Mouse (Mus musculus): ENCODE results near the gene Clec12a. TPM values are rescaled to one million over a fixed set of nuclear protein-coding genes. Genes with fewer than 3 reads are reported as not detected.

Clec12a gene
- polyA plus RNA-seq, 1 experiment: not detected

DNA sequence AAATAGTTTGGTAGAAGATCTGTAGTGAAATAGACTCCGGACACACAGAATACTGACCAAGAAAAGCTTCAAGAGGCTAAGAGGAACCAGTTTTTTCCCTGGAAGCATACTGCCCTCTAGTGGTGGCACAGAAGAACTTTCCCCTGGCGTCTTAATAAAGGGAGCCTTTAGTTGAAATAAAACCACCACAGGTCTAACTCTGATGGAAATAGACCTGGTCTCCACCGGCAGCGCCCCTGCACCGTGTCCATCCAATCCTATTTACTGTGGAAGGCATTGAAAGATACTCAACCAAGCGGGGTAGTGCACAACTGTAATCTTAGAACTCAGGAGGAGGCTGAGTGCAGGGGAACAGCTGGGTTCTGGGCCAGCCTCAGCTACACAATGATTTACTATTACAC is 23.5 kb downstream of the Clec12a start:
- no peaks in the 10 kb centered on the region for H3K36me3 ChIP-seq (ENCODE audit: control insufficient read depth, insufficient read depth)

DNA sequence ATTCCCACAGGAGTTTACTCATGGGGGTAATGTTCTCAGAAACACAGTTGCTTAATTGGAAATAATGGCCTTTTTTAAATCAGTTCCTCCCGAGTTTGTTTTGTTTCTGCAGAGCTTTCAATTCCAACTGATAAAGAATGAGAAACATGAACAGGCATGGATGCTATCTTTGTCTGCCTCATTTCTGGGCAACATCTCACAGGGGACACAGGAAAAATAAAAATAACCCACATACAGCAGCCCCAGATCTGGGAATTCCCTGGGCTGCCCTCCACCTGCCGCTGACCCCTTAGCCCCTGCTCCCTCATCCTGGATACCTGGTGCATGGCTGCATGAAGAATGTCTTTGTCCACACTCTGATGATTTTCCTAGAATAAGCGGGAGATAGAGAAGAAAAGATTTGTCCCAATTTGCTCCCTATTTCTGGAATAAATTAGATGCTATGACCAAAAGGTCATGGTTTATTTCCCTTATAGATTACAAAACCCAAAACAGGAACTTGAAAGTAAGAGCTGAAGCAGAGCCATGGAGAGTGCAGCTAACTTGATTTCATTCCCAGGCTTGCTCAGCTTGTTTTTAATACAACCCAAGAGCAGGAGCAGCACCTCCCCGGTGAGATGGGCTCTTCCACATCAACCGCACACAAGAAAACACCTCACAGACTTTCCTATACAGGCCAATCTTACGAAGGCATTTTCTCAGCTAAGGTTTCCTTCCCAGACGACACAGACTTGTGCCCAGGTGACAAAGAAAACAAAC is 27.1 kb downstream of the Clec12a start:
- Histone ChIP-seq H3K4me2 (ENCODE audit: low read depth) (no peak overlapping the region), H3ac (ENCODE audit: control insufficient read depth, insufficient read length) (no peak overlapping the region), H3K79me2 (ENCODE audit: control insufficient read depth, insufficient read depth) (no peaks in the 10 kb centered on the region), H3K27me3 (ENCODE audit: control insufficient read depth, insufficient read depth, insufficient read length) (no peaks in the 10 kb centered on the region), H3K4me3 (no peak overlapping the region), H3K36me3 (ENCODE audit: control insufficient read depth, insufficient read depth) (no peaks in the 10 kb centered on the region)
- no peak for TF ChIP-seq SRF (IDR thresholded peaks at IDR 0.05; ENCODE audit: control insufficient read depth, insufficient read length, low read depth)
- TF ChIP-seq REST (IDR thresholded peaks at IDR 0.05; ENCODE audit: insufficient read depth, insufficient read length): no peak
- no peak for TF ChIP-seq MYOG (IDR thresholded peaks at IDR 0.05; ENCODE audit: control insufficient read depth in 1 of 3, insufficient read depth in 1 of 3, insufficient read length in 2 of 3, low read depth in 2 of 3)
- TF ChIP-seq TCF12 (IDR thresholded peaks at IDR 0.05; ENCODE audit: insufficient read depth, poor library complexity, severe bottlenecking): no peak
- TF ChIP-seq TCF3 (IDR thresholded peaks at IDR 0.05; ENCODE audit: insufficient read length, low read depth): no peak
- TF ChIP-seq CEBPB (IDR thresholded peaks at IDR 0.05; ENCODE audit: insufficient read depth, poor library complexity, severe bottlenecking): no peak
- no peak for TF ChIP-seq MYOD1 (IDR thresholded peaks at IDR 0.05; ENCODE audit: control insufficient read depth in 1 of 3, insufficient read length in 2 of 3, low read depth in 2 of 3)
- TF ChIP-seq MAX (IDR thresholded peaks at IDR 0.05; ENCODE audit: low read depth): no peak
- no peak for TF ChIP-seq USF1 (IDR thresholded peaks at IDR 0.05; ENCODE audit: low read depth)
- no peak for TF ChIP-seq POLR2A (IDR thresholded peaks at IDR 0.05; ENCODE audit: insufficient read length, low read depth)
- no peak for TF ChIP-seq POLR2AphosphoS2 (IDR thresholded peaks at IDR 0.05; ENCODE audit: insufficient read length, low read depth)

More for the DNA sequence above, 23.5 kb downstream of the Clec12a start:
- no peaks in the 10 kb centered on the region for H3K79me2 ChIP-seq (ENCODE audit: control insufficient read depth, insufficient read depth)
- H3ac ChIP-seq (ENCODE audit: control insufficient read depth, insufficient read length): no peak overlapping the region
- no peak for TF ChIP-seq MYOG (IDR thresholded peaks at IDR 0.05; ENCODE audit: control insufficient read depth in 1 of 3, insufficient read depth in 1 of 3, insufficient read length in 2 of 3, low read depth in 2 of 3)
- TF ChIP-seq POLR2A (IDR thresholded peaks at IDR 0.05; ENCODE audit: insufficient read length, low read depth): no peak
- TF ChIP-seq E2F4 (IDR thresholded peaks at IDR 0.05; ENCODE audit: insufficient read depth): no peak
- TF ChIP-seq CEBPB (IDR thresholded peaks at IDR 0.05; ENCODE audit: insufficient read depth, poor library complexity, severe bottlenecking): no peak
- no peak for TF ChIP-seq TCF12 (IDR thresholded peaks at IDR 0.05; ENCODE audit: insufficient read depth, poor library complexity, severe bottlenecking)
- TF ChIP-seq TCF3 (IDR thresholded peaks at IDR 0.05; ENCODE audit: insufficient read length, low read depth): no peak
- TF ChIP-seq POLR2AphosphoS2 (IDR thresholded peaks at IDR 0.05; ENCODE audit: insufficient read length, low read depth): no peak
- H3K27me3 ChIP-seq (ENCODE audit: control insufficient read depth, insufficient read depth, insufficient read length): no peaks in the 10 kb centered on the region
- no peak overlapping the region for H3K4me3 ChIP-seq
- H3K4me2 ChIP-seq (ENCODE audit: low read depth): no peak overlapping the region

DNA sequence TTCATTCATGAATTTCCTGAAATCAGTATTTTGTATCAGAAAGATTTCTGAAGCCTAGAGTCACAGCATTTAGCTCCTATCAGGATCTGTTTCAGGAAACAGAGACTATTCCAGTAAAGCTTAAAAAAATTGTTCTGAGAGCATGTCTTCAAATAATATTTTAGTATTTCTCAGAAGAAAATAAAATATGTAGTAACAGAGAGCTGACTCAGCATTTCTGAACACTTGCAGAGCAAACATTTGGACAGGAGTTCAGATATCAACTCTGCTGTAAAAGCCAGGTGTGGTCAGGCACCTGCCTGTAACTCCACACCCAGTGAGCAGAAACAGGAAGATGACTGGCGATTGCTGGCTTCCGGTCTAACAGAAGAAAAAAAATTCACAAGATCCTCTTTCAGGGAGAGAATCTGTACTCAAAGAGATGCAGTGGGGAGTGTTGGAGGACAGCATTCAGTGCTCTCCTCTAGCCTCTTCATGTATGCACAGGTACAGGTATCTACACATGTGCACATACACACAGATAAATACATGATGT is 32.5 kb downstream of the Clec12a start:
- H3K27me3 ChIP-seq (ENCODE audit: control insufficient read depth, insufficient read depth, insufficient read length): no peaks in the 10 kb centered on the region
- no peak overlapping the region for H3ac ChIP-seq (ENCODE audit: control insufficient read depth, insufficient read length)
- H3K4me3 ChIP-seq: no peak overlapping the region
- no peak overlapping the region for H3K4me2 ChIP-seq (ENCODE audit: low read depth)
- no peaks in the 10 kb centered on the region for H3K79me2 ChIP-seq (ENCODE audit: control insufficient read depth, insufficient read depth)
- H3K36me3 ChIP-seq (ENCODE audit: control insufficient read depth, insufficient read depth): no peaks in the 10 kb centered on the region
- TF ChIP-seq POLR2A (IDR thresholded peaks at IDR 0.05; ENCODE audit: insufficient read length, low read depth) (no peak), MAX (IDR thresholded peaks at IDR 0.05; ENCODE audit: low read depth) (no peak), MYOD1 (IDR thresholded peaks at IDR 0.05; ENCODE audit: control insufficient read depth in 1 of 3, insufficient read length in 2 of 3, low read depth in 2 of 3) (no peak), POLR2AphosphoS2 (IDR thresholded peaks at IDR 0.05; ENCODE audit: insufficient read length, low read depth) (no peak), TCF3 (IDR thresholded peaks at IDR 0.05; ENCODE audit: insufficient read length, low read depth) (no peak), E2F4 (IDR thresholded peaks at IDR 0.05; ENCODE audit: insufficient read depth) (no peak), USF1 (IDR thresholded peaks at IDR 0.05; ENCODE audit: low read depth) (no peak), TCF12 (IDR thresholded peaks at IDR 0.05; ENCODE audit: insufficient read depth, poor library complexity, severe bottlenecking) (no peak), CEBPB (IDR thresholded peaks at IDR 0.05; ENCODE audit: insufficient read depth, poor library complexity, severe bottlenecking) (no peak)

DNA sequence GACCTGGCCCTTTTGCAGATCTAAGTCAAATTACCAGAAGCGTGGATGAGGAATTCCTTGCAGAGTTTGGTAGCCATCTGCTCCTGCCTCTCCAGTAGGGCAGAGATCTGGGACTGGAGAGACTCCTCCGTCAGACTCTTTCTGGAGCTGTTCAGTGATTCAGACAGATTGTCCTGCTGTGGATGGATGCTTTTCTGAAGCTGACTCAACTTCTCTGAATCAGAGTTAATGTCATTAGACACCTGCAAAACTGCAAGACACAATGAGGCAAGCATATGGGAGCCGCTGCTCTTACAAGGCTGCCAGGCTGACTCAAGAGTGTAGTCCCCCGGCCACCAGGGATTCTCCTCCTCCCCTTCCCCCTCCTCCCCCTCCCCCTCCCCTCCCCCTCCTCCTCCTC is 38.0 kb downstream of the Clec12a start:
- TF ChIP-seq POLR2AphosphoS2 (IDR thresholded peaks at IDR 0.05; ENCODE audit: insufficient read length, low read depth) (no peak), USF1 (IDR thresholded peaks at IDR 0.05; ENCODE audit: low read depth) (no peak), MYOG (IDR thresholded peaks at IDR 0.05; ENCODE audit: control insufficient read depth in 1 of 3, insufficient read depth in 1 of 3, insufficient read length in 2 of 3, low read depth in 2 of 3) (no peak)
- Histone ChIP-seq H3K79me2 (ENCODE audit: control insufficient read depth, insufficient read depth) (no peaks in the 10 kb centered on the region), H3K4me3 (no peak overlapping the region), H3ac (ENCODE audit: control insufficient read depth, insufficient read length) (no peak overlapping the region), H3K36me3 (ENCODE audit: control insufficient read depth, insufficient read depth) (no peaks in the 10 kb centered on the region), H3K4me2 (ENCODE audit: low read depth) (no peak overlapping the region), H3K27me3 (ENCODE audit: control insufficient read depth, insufficient read depth, insufficient read length) (no peaks in the 10 kb centered on the region)

DNA sequence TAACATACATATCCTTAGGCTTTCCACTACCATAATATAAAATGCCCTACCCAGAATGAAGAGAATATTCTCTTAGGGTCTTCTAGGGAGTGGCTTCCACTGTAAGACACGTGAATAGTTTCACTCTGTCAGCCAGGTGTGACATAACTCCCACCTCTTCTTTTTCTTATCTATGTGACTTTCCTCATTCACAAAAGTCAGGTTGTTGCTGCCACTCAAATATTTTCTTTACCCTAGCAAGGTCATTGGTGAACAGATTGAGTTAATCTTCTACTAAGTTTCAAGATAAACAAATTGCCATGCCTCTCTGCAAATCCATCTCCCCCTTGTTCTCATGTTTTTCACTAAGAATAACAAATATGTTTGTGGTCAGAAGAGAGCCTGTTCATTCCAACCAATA is 39.2 kb downstream of the Clec12a start:
- H3ac ChIP-seq (ENCODE audit: control insufficient read depth, insufficient read length): no peak overlapping the region
- no peaks in the 10 kb centered on the region for H3K36me3 ChIP-seq (ENCODE audit: control insufficient read depth, insufficient read depth)
- TF ChIP-seq REST (IDR thresholded peaks at IDR 0.05; ENCODE audit: insufficient read depth, insufficient read length) (no peak), CEBPB (IDR thresholded peaks at IDR 0.05; ENCODE audit: insufficient read depth, poor library complexity, severe bottlenecking) (no peak), TCF3 (IDR thresholded peaks at IDR 0.05; ENCODE audit: insufficient read length, low read depth) (no peak), POLR2A (IDR thresholded peaks at IDR 0.05; ENCODE audit: insufficient read length, low read depth) (no peak), MYOD1 (IDR thresholded peaks at IDR 0.05; ENCODE audit: control insufficient read depth in 1 of 3, insufficient read length in 2 of 3, low read depth in 2 of 3) (no peak), USF1 (IDR thresholded peaks at IDR 0.05; ENCODE audit: low read depth) (no peak), SRF (IDR thresholded peaks at IDR 0.05; ENCODE audit: control insufficient read depth, insufficient read length, low read depth) (no peak), MYOG (IDR thresholded peaks at IDR 0.05; ENCODE audit: control insufficient read depth in 1 of 3, insufficient read depth in 1 of 3, insufficient read length in 2 of 3, low read depth in 2 of 3) (no peak), MAX (IDR thresholded peaks at IDR 0.05; ENCODE audit: low read depth) (no peak), POLR2AphosphoS2 (IDR thresholded peaks at IDR 0.05; ENCODE audit: insufficient read length, low read depth) (no peak), TCF12 (IDR thresholded peaks at IDR 0.05; ENCODE audit: insufficient read depth, poor library complexity, severe bottlenecking) (no peak), E2F4 (IDR thresholded peaks at IDR 0.05; ENCODE audit: insufficient read depth) (no peak)
- H3K4me2 ChIP-seq (ENCODE audit: low read depth): no peak overlapping the region
- no peaks in the 10 kb centered on the region for H3K79me2 ChIP-seq (ENCODE audit: control insufficient read depth, insufficient read depth)
- H3K27me3 ChIP-seq (ENCODE audit: control insufficient read depth, insufficient read depth, insufficient read length): no peaks in the 10 kb centered on the region
- no peak overlapping the region for H3K4me3 ChIP-seq

All from myocyte (in vitro differentiated cells).